Mouse (Mus musculus) liver, adult 2 months (tissue): ENCODE measurements around the gene Elp4. TPM values are rescaled to one million over a fixed set of nuclear protein-coding genes. Genes with fewer than 3 reads are reported as not detected.

ENCODE experiments used
- DNase-seq: peaks from one replicate; pipeline ENCODE4 v3.0.0-alpha.2; 2011; ENCODE audit warnings: low read depth, low spot score; ENCODE audit errors: extremely low read depth
- H3K27ac ChIP-seq: fragments of 200-500 bp; replicated peaks from 2 replicates; pipeline ENCODE4 v1.5.1; 2012; ENCODE audit warnings: low read depth, mild to moderate bottlenecking, control low read depth, inconsistent platforms, low read length; ENCODE audit not compliant: insufficient read depth
- H3K27me3 ChIP-seq: fragments of 200-500 bp; 2 replicates; pipeline ENCODE4 v1.6.1; 2012; ENCODE audit warnings: mild to moderate bottlenecking, moderate library complexity, low read length, inconsistent platforms; ENCODE audit not compliant: control insufficient read depth, insufficient read depth
- H3K36me3 ChIP-seq: fragments of 200-500 bp; 2 replicates; pipeline ENCODE4 v1.6.1; 2012; ENCODE audit warnings: low read length, inconsistent platforms; ENCODE audit not compliant: control insufficient read depth, insufficient read depth
- H3K4me1 ChIP-seq: fragments of 200-500 bp; 2 replicates; pipeline ENCODE4 v1.6.1; 2011; ENCODE audit warnings: low read length; ENCODE audit not compliant: control insufficient read depth, insufficient read depth
- H3K4me3 ChIP-seq: fragments of 200-500 bp; 2 replicates; pipeline ENCODE4 v1.5.1; 2011; ENCODE audit warnings: low read depth, mild to moderate bottlenecking, control low read depth, low read length, moderate library complexity; ENCODE audit not compliant: insufficient read depth
- H3K79me2 ChIP-seq: fragments of 200-500 bp; 2 replicates; pipeline ENCODE4 v1.6.1; 2012; ENCODE audit warnings: inconsistent platforms, mild to moderate bottlenecking, low read length, moderate library complexity; ENCODE audit not compliant: control insufficient read depth, insufficient read depth
- H3K9ac ChIP-seq: fragments of 200-500 bp; 2 replicates; pipeline ENCODE4 v1.6.1; 2012; ENCODE audit warnings: low read depth, mild to moderate bottlenecking, control low read depth, inconsistent platforms, low read length
- CTCF ChIP-seq: fragments of 200-500 bp; IDR thresholded peaks from 2 replicates; pipeline ENCODE4 v1.5.1; 2011; ENCODE audit warnings: low read depth, low read length, control low read depth
- POLR2A ChIP-seq: fragments of 200-500 bp; IDR thresholded peaks from 2 replicates; pipeline ENCODE4 v1.6.1; 2011; ENCODE audit warnings: low read length, control low read depth; ENCODE audit not compliant: insufficient read depth; ENCODE audit errors: extremely low read depth
- WGBS: fragments of 180-500 bp; shearing (Covaris S2); methylation state at CpG from one replicate; pipeline ENCODE4 v1.1.7; 2018; 5-methylcytosine and 5-hydroxymethylcytosine counted together
- polyA plus RNA-seq: library from polyadenylated mRNA; depleted of rRNA; stranded (reverse); fragments of >200 nt; gene quantifications from 2 replicates; pipeline ENCODE4 v1.2.3, GENCODE M21; 2012
- total RNA-seq: library from RNA; depleted of rRNA; stranded (reverse); fragments of >200 nt; gene quantifications from 2 replicates; pipeline ENCODE4 v1.2.3, GENCODE M21; 2014

Elp4 gene
- total and polyA plus RNA-seq, 2 experiments, result 7.7 to 16.2 TPM

DNA sequence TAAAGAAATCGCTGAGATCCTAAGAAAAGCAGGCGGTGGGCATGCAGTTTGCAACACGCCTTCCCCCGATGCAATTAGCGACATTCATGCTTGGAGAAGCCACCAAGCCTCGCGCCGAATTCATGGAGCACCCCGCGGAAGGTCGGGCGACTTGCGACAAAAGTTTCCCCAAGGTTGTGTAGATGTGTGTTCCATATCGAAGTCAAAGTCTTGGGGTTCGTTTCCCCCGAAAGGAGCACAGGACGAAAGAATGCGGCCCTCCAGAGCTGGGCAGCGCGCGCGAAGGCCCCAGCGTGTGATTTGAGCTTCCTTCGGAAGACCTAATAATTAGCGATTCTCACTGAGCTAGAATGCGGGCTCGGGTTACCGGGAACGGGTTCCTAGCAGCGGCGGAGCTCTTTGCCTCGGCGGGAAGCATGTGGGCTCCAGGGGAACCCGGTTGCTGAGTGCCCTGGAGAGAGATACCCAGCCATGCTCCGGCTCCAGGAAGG is 234.9 kb downstream of the Elp4 start:
- TF ChIP-seq CTCF, result no peak
- no peak for TF ChIP-seq POLR2A
- Histone ChIP-seq H3K9ac (no peak overlapping the region), H3K4me1 (peaks cover 10% of the 10 kb centered on the region), H3K27ac (no peak overlapping the region), H3K27me3 (peaks cover 40% of the 10 kb centered on the region), H3K36me3 (no peaks in the 10 kb centered on the region), H3K4me3 (no peak overlapping the region), H3K79me2 (no peaks in the 10 kb centered on the region)
- WGBS, result 3% methylated on average over 35 of the region's 35 CpGs
- DNase-seq, result no peak

DNA sequence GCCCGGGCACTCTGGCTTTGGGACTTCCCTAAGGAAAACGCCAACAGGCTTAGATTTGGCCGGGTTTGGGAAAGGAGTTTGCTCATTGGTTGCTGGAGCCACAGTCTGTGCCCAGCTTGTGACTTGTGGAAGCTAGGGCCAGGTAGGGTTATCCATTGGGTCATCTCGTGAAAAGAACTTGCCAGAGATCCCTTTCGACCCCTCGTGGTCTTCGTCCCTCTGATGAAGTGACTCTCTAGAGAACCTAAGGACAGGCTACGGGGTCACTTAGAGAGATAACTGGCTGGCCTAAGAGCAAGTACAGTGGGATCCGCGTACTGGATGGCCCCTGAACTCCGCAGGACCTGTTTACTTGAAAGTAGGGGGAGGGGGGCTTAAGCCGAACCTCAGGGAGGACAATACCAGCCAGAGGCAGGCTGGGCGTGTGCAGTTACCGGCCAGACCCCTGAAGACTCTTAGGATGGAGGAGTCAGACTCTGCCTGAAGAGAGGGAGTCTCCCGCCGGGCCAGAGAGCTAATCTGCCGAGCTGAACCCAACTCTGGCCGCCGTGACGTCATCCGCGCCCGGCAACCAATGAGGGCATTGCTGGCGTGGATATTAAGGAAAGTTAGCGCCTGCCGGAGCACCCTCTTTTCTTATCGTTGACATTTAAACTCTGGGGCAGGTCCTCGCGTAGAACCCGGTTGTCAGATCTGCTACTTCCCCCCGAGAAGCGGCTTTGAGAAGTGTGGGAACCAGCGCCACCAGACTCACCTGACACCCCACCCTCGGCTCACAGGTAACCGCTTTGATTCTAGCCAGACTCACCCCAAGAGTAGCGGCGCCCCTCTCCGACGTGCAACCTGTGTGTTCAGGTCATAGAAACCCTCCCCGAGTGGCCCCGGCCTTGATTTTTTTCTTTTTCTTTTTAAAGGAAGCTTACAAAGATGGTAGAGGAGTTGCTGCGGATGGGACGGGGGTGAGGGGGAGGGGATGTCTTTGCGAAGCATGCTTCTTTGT is 235.8 kb downstream of the Elp4 start, which contains the start of gene Pax6:
Pax6 (plus strand) TSS at position 630 of the 1,000 bp plus-strand sequence.
- Histone ChIP-seq H3K79me2 (no peaks in the 10 kb centered on the region), H3K4me1 (peaks cover 2% of the 10 kb centered on the region), H3K9ac (no peak within 1 kb of the TSS), H3K4me3 (no peak within 1 kb of the TSS), H3K27me3 (peaks cover 38% of the 10 kb centered on the region), H3K27ac (no peak within 1 kb of the TSS), H3K36me3 (no peaks in the 10 kb centered on the region)
- no peak for TF ChIP-seq CTCF
- TF ChIP-seq POLR2A, result no peak
- no peak for DNase-seq
- 4% methylated on average over 44 of the region's 44 CpGs for WGBS

DNA sequence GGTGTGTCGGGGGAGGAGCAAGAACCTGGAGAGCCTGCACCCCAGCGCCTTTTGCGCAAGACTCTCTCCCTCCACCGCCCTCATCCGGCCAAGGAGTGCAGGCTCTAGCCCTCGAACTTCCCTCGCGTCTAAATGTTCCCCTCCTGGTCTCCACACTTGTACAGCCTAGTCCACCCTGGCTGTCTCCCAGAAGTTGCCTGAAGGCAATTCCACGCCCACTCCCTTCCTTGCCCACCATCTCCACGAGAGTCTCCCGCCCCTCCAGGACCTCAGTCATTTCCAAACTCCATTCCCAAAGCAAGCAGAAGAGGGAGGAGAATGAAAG is 236.8 kb downstream of the Elp4 start:
- no peaks in the 10 kb centered on the region for H3K4me1 ChIP-seq
- 1% methylated on average over 11 of the region's 11 CpGs for WGBS
- H3K36me3 ChIP-seq, result no peaks in the 10 kb centered on the region
- H3K9ac ChIP-seq, result no peak overlapping the region
- no peak overlapping the region for H3K27ac ChIP-seq
- no peak for DNase-seq
- no peak overlapping the region for H3K4me3 ChIP-seq
- H3K27me3 ChIP-seq, result peaks cover 38% of the 10 kb centered on the region
- H3K79me2 ChIP-seq, result no peaks in the 10 kb centered on the region
- TF ChIP-seq POLR2A, result no peak

DNA sequence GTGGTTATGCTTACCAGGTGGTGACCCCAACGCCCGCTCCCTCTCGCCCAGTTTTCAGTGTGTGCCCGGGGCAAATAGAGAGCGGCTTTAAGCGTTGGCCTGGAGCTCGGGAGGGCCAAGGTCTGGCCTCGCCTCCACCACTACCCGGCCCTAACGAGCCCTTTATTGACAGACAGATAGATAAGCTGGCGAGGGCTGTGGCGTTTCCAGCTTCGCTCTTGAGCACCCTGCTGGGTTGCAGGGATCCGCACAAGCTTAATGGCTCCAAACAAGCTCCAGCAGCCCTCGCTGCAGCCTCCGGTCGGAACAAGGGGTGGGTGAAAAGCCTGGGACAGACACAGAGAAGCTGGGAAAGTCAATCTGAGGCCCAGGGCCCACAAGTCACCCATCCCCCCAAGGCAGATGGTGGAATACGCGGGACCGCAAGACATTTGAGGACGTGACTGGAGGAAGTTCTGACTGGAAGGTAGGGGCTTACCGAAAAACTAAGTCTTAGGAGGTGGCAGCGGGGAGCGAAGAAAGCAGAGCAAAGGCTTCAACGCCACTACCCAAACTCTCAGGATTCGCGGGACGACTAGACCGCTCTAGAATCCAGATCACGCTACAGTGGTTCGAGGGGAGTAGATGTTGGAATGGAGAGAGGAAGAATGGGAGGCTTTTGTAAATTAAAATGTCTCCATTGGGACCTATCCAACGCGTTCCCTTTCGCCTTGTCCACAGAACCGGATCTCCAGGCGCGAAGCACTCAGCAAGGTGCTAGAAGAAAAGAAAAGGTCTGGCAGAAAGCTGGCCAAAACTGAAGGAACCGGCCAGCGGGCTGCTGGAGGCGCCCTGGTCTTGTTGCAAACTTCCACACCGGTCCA is 237.4 kb downstream of the Elp4 start:
- Histone ChIP-seq H3K4me1 (no peaks in the 10 kb centered on the region), H3K79me2 (no peaks in the 10 kb centered on the region), H3K36me3 (no peaks in the 10 kb centered on the region), H3K9ac (no peak overlapping the region), H3K4me3 (no peak overlapping the region), H3K27ac (no peak overlapping the region), H3K27me3 (peaks cover 35% of the 10 kb centered on the region)
- TF ChIP-seq CTCF, result no peak
- TF ChIP-seq POLR2A, result no peak
- DNase-seq, result no peak
- WGBS, result 3% methylated on average over 41 of the region's 41 CpGs

DNA sequence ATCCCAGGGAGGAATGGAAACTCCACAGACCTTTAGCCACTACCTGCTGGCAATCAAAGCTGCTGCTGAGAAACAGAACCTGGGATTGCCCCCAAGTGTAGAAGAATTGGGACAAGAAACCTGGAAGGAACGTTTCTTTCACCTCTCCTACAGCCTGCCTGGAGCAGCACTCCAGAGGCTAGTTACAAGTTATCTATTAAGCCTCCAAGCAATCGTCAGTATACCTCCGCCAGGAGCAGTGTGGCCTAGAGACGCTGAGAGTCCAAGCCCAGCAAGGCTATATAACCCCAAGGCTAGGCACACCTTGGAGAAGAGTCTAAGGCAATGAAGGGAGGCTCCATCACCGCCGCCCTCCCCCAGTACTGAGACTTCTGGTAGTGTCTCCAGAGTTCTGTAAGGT is 238.0 kb downstream of the Elp4 start:
- Histone ChIP-seq H3K27ac (no peak overlapping the region), H3K36me3 (no peaks in the 10 kb centered on the region), H3K4me1 (no peaks in the 10 kb centered on the region), H3K9ac (no peak overlapping the region), H3K4me3 (no peak overlapping the region), H3K27me3 (peaks cover 37% of the 10 kb centered on the region), H3K79me2 (no peaks in the 10 kb centered on the region)
- DNase-seq, result no peak
- 3% methylated on average over 6 of the region's 6 CpGs for WGBS
- TF ChIP-seq CTCF, result no peak
- no peak for TF ChIP-seq POLR2A
